Mouse (Mus musculus): ENCODE data around the gene Ttc39a.

The Ttc39a gene

DNA sequence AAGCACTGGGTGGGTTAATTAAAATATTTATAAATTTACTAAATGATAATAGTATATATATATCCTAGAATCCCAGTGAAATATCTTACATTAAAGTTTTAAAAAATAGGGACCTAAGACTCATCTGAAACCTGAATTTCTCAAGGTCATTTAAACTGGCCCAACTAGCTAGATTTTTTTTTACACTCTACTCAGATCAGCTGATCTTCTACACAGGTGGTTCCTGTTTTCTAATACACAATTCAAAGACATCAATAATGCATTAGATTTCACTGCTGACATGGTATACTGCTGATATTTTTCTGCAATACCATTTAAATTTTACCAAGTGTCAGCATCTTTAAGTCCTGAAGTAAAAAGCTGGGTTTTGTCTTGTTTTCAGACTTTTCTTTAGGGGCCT, 57.5 kb downstream of the Ttc39a start:
- DNase-seq: no peak

DNA sequence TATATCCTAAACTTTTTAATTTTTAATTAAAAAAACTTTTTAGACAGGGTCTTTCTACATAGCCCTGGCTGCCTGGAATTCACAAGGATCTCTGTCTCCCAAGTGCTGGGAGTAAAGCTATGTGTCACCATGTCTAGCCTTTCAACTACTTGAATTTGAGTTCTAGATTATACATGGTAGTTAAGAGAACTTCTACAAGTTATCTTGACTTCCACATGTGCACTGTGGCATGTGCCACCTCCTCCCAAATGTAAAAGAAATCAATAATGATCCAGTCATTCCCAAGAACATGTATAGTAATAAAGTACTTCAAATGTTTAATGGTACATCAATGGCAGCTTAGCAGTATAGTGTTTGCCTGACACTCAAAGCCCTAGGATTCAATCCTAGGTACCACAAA, 61.3 kb downstream of the Ttc39a start:
- no peak for DNase-seq

DNA sequence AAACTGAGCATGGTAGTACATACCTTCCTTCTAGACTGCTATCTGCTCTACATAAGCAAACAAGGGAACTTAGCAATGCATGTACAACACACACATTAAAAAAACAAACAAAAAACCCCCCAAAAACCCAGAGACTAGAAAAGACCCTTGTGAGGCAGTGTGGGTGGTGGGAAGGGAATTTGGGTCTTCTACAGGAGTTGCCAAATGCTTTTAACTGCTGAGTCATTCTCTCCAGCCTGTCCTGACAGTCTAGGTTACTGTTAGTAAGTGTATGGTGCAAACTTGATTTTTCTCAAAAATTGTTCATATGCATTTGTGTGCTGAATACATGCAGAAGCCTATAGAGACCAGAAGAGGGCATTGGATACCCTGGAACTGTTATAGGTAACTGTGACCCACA, 65.2 kb downstream of the Ttc39a start:
- no peak for DNase-seq

GRCm38 (mm10) chr4:109472566-109472965, 66.1 kb downstream of the Ttc39a start:
- DNase-seq: no peak

GRCm38 (mm10) chr4:109475078-109475477, 68.7 kb downstream of the Ttc39a start:
- DNase-seq: no peak

DNA sequence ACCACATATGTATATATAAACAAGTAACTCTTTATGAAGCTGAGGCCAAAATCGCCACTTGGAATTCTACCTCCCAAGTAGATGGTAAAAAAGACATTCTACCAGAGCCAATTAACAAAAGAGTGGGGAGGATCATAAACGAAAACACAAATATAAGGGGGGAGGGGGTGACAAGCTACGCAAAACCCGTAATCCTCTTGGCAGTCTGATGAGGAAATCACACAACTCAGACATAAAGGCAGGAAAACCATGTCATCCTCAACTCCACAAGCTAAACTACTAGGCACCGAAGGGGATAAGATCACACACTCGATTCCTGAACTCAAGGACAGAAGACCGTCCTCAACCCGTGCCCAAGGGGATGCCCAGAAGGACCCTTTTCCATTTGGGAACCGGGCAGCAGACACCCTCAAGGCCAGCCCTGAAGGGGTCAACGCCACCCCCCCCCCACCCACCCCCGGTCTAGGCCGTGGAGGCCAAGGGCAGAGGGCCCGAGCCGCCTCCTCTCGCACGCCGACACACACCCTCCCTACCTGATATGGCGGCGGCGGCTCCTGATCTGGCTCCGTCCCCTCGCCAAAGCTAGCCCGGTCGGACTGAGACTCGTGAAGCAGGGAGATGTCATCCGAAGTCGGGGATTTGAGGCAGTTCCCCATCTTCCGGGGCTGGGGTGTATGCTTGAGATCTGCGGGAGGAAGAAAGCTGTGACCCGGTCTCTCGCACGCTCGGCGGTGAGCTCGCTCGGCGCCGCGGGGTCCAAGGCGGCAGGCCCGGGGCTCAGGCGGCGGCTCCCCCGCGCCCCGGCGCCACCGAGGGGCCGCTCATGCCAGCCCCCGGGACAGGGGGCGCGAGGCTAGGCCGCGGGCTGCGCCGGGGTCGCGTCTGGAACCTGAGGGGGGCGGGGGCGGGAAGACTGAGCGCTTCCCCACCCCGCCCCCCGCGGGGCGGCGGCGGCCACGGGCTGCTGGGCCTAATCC, 69.4 kb downstream of the Ttc39a start:
- peak in 1 of 2 experiments; percentile 65 for DNase-seq

DNA sequence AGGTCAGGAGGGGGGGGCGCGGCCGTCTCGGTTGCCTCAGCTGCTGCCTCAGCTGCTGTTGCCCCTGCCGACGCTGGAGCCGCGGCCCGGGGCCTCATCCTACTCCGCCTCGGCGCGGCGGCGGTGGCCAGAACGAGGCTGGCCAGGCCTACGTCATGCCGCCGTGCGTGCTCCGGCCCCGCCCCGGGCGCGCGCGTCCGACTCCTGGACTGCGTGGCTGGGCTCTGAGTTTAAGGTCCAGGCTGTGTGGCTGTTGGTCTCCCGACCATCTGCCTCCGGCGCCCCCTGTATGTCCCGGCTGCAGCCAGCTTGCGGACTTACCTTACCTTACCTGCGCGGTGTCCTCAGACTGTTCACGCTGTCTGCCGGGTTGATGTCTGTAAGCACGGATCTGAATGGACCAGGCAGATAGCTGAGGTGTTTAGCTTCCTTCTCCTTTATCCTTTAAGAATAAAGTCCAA, 70.2 kb downstream of the Ttc39a start:
- DNase-seq: peak; percentile 94 to 96

- DNase-seq: no peak
These were observed 71.0 kb downstream of the Ttc39a start for GRCm38 (mm10) chr4:109477454-109477853.

DNA sequence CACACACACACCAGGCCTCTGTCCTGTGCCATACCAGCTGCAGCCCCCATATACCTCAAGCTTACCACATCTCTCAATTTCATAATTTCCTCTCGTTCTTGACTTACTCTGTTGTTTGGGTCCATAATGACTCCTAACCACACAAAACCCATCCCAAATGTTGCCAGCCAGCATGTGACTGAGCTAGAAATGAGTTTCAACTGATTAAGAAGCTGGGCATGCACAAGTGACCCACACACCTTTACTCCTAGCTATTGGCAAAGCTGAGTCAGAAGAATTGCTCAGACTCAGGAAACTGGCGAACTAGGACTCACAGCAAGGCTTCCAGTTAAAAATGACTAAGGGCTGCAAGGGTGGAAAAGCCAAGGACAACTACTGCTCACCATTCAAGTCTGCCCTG, 75.0 kb downstream of the Ttc39a start:
- DNase-seq: no peak

- no peak for DNase-seq
These were observed 76.3 kb downstream of the Ttc39a start for GRCm38 (mm10) chr4:109482701-109483100.

DNA sequence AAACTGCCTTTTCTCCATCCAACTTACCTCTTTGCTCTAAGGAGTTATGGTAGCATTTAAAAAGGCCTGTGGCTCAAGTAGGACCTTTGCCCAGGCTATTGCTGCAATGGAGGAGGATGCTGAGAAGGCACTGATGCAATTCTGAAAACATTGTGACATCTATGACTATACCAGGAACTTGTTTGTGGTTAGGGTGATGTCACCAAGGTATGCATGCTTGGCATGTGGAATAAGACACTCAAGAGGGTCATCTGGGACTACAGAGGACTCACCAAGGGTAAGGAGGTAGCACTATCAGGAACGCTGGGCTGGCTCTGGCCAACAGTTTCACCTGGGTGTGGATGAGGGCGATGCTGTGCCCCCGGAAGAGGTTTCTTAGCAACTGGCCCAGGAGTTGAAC, 78.2 kb downstream of the Ttc39a start, which contains the start of gene Rnf11:
Gene Rnf11 (minus strand): TSS at position 108 of the 400 bp plus-strand sequence.
- peak in 1 of 2 experiments; percentile 20 for DNase-seq

GRCm38 (mm10) chr4:109488812-109489211, 82.4 kb downstream of the Ttc39a start:
- no peak for DNase-seq

GRCm38 (mm10) chr4:109493581-109493980, 87.2 kb downstream of the Ttc39a start:
- no peak for DNase-seq
